Mouse (Mus musculus): ENCODE results near the gene Igfn1. TPM values are rescaled to one million over a fixed set of nuclear protein-coding genes. Genes with fewer than 3 reads are reported as not detected.
A peak's percentile ranks its signal among the peaks of the same experiment; 100 is the strongest.

Igfn1 gene
- polyA plus RNA-seq, 1 experiment from 2014 or later: not detected

DNA sequence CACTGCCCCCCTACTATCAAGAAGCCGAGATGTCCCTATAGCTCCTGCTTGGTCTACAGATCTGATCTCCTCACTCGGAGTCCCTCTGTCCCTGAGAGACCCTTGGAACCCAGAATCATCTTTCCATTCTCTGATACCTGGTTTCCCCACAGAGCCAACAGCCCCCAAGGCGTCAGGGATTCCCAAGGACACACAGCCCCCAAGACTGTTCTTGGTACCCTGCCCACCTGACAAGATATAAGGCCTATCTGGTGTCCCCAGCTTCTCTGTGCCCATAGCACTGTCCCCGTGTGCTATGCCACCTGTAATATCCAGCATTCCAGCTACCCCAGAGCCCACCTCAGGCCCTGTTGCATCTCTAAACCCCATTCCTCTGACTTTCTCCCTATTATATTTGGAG is 38.4 kb downstream of the Igfn1 start:
- in situ Hi-C loops (cut with MboI; ENCODE audit: low pct_unique_long_range_greater_than_20kb): no loop called here
- no peak for DNase-seq (ENCODE audit: low read depth, low spot score)
- no peak for ATAC-seq
- no peak for TF ChIP-seq CTCF (IDR thresholded peaks at IDR 0.05)
- POLR2A ChIA-PET: no interaction called here
- H3K27me3 ChIP-seq: peaks cover 26% of the 10 kb centered on the region
- CTCF ChIA-PET: no interaction called here

DNA sequence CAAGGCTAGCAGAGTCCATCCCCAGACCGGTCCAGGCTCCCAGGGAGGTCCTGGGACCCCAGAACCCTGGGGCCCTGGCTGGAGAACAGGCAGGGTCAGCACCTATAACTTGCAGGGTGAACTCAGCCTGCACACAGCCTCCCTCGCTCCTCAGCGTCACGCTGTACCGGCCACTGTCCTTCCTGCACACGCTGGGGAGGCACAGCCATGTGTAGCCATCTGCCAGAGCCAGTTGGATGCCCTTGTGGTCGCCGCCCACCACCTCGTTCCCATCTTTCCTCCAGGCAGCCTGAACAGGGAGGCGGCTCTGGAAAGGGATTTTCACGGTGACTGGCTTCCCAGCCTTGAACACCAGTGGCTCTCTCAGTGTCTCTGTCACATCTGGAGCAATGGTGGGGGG is 41.6 kb downstream of the Igfn1 start:
- ATAC-seq (no peak), DNase-seq (ENCODE audit: low read depth, low spot score) (no peak)
- H3K27me3 ChIP-seq: peaks cover 43% of the 10 kb centered on the region
- no peak for TF ChIP-seq CTCF (IDR thresholded peaks at IDR 0.05)
- CTCF ChIA-PET: no interaction called here
- POLR2A ChIA-PET: no interaction called here
- in situ Hi-C loops (cut with MboI; ENCODE audit: low pct_unique_long_range_greater_than_20kb): no loop called here

DNA sequence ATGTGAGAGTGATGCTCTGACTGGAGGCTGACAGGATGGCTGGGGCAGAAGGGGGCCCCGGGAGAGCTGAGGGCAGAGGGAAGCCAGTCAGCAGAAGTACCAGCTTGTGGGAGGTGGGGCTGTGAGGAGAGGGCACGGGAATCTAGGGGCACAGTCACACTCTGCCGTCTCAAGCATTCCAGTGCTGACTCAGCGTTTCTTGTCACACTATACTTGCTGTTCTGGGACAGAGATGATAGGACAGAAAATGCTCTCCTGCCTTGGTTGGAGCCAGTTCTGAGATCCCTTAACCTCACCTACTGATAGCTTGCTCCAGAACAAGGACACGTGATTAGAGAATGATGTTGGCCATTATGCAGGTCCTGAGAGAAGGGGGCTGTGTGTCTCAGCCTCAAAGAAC is 43.0 kb downstream of the Igfn1 start:
- peaks cover 49% of the 10 kb centered on the region for H3K27me3 ChIP-seq
- ChIA-PET POLR2A (no interaction called here), CTCF (interaction anchor here (1.2 kb wide), 1 partner anchor 112 kb away, joined by 3 read pairs; no protein-coding TSS in a partner anchor)
- in situ Hi-C loops (cut with MboI; ENCODE audit: low pct_unique_long_range_greater_than_20kb): no loop called here
- DNase-seq (ENCODE audit: low read depth, low spot score): no peak
- no peak for TF ChIP-seq CTCF (IDR thresholded peaks at IDR 0.05)
- no peak for ATAC-seq

DNA sequence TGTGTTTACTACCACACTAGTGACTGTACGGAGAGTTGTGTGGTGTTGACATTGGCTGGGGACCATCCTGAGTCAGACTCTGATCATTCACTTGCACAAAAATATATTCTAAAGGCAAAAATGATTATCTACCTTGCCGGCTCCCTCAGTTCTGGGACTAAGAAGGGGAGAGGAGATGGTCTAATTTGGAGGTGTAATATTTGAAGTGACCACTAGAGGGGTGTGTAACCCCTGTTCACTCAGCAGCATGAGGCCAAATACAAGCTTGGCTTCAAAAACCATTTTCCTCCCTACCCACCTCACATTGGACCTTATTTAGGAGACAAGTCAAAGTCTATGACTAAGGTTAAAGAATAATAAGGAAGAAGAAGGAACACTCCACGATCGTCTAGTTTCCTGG is 47.7 kb downstream of the Igfn1 start:
- no peak for DNase-seq (ENCODE audit: low read depth, low spot score)
- ChIA-PET POLR2A (no interaction called here), CTCF (interaction anchor here (0.8 to 1.8 kb wide), 13 partner anchors 13 to 117 kb away, joined by 3 to 5 read pairs (median 3); no protein-coding TSS in a partner anchor)
- no peak for ATAC-seq
- H3K27me3 ChIP-seq: peaks cover 53% of the 10 kb centered on the region
- no peak for TF ChIP-seq CTCF (IDR thresholded peaks at IDR 0.05)
- in situ Hi-C loops (cut with MboI; ENCODE audit: low pct_unique_long_range_greater_than_20kb): no loop called here

DNA sequence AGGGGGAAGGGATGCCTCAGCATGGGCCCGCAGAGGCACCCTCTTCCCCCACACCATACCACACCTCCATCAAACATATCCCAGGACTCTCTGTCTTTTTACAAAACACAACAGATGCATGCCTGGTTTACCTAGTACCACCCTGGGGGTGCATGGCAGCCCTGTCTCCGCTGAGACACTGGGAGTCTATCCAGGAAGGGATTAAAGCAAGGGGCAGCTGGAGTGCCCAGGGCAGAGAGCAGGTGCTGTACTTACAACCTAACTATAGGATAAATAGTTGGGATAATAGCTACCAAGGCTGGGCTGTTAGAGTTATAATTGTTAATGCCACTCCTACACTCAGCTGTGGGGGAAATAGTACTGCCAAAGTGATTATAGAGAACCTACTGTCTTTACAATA is 57.3 kb downstream of the Igfn1 start:
- POLR2A ChIA-PET: no interaction called here
- CTCF ChIA-PET: interaction anchor here (1.6 kb wide), 1 partner anchor 84 kb away, joined by 3 read pairs; no protein-coding TSS in a partner anchor
- DNase-seq (ENCODE audit: low read depth, low spot score) (no peak), ATAC-seq (no peak)
- peaks cover 20% of the 10 kb centered on the region for H3K27me3 ChIP-seq
- in situ Hi-C loops (cut with MboI; ENCODE audit: low pct_unique_long_range_greater_than_20kb): loop anchor here (5.0 kb wide), 1 partner anchor 82 kb away; no protein-coding TSS in a partner anchor
- no peak for TF ChIP-seq CTCF (IDR thresholded peaks at IDR 0.05)

DNA sequence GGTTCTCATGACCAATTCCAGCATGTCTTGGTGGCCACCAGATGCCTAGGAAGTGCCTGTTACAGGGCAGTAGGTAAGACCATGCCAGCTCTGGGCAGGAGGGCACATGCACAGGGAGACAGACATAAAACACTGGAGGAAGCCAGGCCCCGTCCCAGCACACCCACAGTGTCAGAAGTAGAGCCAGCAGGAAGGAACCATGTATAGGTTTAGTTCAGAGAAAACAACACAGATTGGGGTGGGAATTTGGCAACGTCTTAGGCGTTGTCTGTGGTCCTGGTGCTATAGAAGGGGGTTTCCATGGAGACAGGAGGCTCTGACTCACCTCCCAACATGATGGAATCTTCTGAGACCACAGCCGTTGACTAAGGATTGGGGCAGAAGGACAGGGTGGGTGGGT is 59.9 kb downstream of the Igfn1 start:
- no peak for DNase-seq (ENCODE audit: low read depth, low spot score)
- ChIA-PET POLR2A (interaction anchor here (1.1 kb wide), 1 partner anchor 82 kb away, joined by 3 read pairs; no protein-coding TSS in a partner anchor), CTCF (interaction anchor here (0.9 to 4.2 kb wide), 15 partner anchors 12 to 99 kb away, joined by 3 to 46 read pairs (median 9); no protein-coding TSS in a partner anchor)
- TF ChIP-seq CTCF (IDR thresholded peaks at IDR 0.05): no peak
- H3K27me3 ChIP-seq: peaks cover 6% of the 10 kb centered on the region
- in situ Hi-C loops (cut with MboI; ENCODE audit: low pct_unique_long_range_greater_than_20kb): loop anchor here (5.0 kb wide), 1 partner anchor 79 kb away; no protein-coding TSS in a partner anchor
- ATAC-seq: peak; percentile 5

DNA sequence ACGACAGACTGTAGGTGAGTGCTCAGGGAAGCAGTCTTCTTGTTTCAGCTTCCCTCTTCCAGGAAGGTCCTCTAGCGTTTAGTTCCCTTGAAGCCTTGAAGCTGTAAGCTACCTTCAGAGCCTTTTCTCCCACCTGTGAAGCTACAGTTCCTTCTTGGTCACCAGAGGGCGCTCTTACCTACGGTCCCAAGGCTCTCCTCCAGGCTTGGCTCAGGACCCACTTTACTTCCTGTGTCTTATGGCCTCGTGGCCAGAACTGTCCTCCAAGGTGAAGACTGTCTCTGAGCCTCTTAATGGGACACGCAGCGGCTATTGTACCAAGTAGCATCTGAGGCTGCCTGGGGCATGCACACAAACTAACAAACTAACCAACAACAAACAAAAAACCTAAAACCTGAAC is 60.4 kb downstream of the Igfn1 start:
- POLR2A ChIA-PET: interaction anchor here (0.9 to 1.1 kb wide), 2 partner anchors 81 to 84 kb away, joined by 3 read pairs; no protein-coding TSS in a partner anchor
- no peak for ATAC-seq
- peaks cover 4% of the 10 kb centered on the region for H3K27me3 ChIP-seq
- in situ Hi-C loops (cut with MboI; ENCODE audit: low pct_unique_long_range_greater_than_20kb): loop anchor here (5.0 kb wide), 1 partner anchor 78 kb away; no protein-coding TSS in a partner anchor
- DNase-seq (ENCODE audit: low read depth, low spot score): no peak
- CTCF ChIA-PET: interaction anchor here (0.7 to 4.2 kb wide), 22 partner anchors 8 to 105 kb away, joined by 3 to 46 read pairs (median 5); no protein-coding TSS in a partner anchor
- peak; percentile 86 for TF ChIP-seq CTCF (IDR thresholded peaks at IDR 0.05)

DNA sequence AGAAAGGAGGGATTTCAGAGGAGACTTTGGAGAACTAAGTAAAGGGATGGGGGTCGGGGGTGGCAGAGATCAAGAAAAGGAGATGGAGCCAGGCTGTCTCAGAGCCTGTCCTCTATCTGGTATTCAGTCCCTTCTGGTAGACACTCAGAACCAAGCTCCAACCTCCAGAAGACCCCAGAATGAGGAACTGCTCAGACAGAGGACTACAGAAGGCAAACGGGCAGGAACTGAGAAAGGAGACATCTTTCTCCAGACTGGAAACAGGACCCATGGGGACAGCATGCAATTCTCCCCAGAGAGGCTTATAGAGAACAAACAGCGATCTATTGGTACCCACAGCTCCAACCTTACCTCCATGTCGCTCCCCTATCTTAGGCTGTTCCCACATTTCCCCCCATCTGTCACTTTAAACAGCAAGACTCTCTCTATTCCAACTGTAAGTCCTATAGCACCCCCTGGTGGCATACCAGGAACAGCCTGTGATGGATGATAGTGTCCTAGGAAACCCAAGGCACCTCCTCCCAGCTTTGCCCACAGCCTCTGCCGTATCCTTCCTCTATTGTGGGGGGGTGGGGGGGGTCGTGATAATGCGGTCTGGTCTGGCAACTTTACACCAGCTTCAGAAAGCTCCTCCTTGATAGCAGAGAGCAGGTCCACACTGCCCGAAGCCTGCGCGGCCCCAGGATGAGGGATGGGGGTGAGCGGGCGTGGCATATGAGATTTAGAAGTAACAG is 61.4 kb downstream of the Igfn1 start:
- CTCF ChIA-PET: interaction anchor here (0.7 to 4.2 kb wide), 27 partner anchors 9 to 107 kb away, joined by 3 to 46 read pairs (median 5); no protein-coding TSS in a partner anchor
- ATAC-seq (no peak), DNase-seq (ENCODE audit: low read depth, low spot score) (no peak)
- peak; percentile 79 for TF ChIP-seq CTCF (IDR thresholded peaks at IDR 0.05)
- POLR2A ChIA-PET: interaction anchor here (0.5 to 0.9 kb wide), 3 partner anchors 44 to 986 kb away, joined by 3 read pairs; no protein-coding TSS in a partner anchor
- H3K27me3 ChIP-seq: peaks cover 4% of the 10 kb centered on the region
- in situ Hi-C loops (cut with MboI; ENCODE audit: low pct_unique_long_range_greater_than_20kb): loop anchor here (5.0 kb wide), 1 partner anchor 77 kb away; no protein-coding TSS in a partner anchor

DNA sequence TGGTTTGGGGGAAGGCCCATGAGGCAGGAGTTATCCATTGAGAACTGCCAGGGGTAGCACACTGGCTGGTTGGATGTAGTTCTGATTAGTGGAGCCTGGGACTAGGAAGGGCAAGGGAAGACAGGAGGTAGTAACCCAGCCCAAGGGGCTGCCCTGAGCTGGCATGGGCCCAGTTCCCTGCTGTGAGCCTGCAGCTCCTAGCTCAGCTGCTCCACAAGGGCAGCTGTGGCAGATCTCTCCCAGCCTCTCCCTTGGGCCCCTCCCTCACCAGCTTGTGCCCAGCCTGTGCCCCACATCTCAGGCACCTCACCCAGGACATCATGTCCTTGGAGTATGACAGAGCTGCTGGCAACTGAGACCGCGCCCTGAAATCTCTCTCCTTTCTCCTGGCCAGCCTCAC is 62.4 kb downstream of the Igfn1 start:
- no peak for TF ChIP-seq CTCF (IDR thresholded peaks at IDR 0.05)
- in situ Hi-C loops (cut with MboI; ENCODE audit: low pct_unique_long_range_greater_than_20kb): no loop called here
- DNase-seq (ENCODE audit: low read depth, low spot score) (no peak), ATAC-seq (no peak)
- ChIA-PET POLR2A (no interaction called here), CTCF (interaction anchor here (1.1 to 4.2 kb wide), 10 partner anchors 9 to 99 kb away, joined by 3 to 46 read pairs (median 22); no protein-coding TSS in a partner anchor)
- H3K27me3 ChIP-seq: no peaks in the 10 kb centered on the region

DNA sequence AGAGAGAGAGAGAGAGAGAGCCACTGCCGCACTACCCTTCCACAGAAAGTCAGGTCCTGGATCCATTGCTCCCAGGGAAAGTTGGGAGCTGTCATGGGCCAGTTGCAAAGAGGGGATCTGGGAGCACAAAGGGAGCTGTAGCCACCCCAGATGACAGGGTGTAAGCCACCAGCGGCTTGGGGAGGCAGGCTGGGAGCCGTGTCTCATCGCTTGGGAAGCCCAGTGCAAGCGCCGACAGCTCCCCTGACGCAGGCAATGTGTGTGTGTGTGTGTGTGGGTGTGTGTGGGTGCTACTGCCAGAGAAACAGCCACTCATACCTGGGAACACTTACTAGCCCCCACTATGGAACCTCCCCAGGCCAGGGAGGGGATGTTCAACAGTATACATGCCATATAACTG is 64.0 kb downstream of the Igfn1 start:
- ChIA-PET CTCF (interaction anchor here (1.6 to 4.2 kb wide), 3 partner anchors 8 to 95 kb away, joined by 4 to 28 read pairs (median 20); no protein-coding TSS in a partner anchor), POLR2A (no interaction called here)
- DNase-seq (ENCODE audit: low read depth, low spot score) (no peak), ATAC-seq (no peak)
- no peaks in the 10 kb centered on the region for H3K27me3 ChIP-seq
- in situ Hi-C loops (cut with MboI; ENCODE audit: low pct_unique_long_range_greater_than_20kb): no loop called here
- no peak for TF ChIP-seq CTCF (IDR thresholded peaks at IDR 0.05)
